Mouse (Mus musculus): ENCODE data around the gene Gtf3c6. TPM values are rescaled to one million over a fixed set of nuclear protein-coding genes. Genes with fewer than 3 reads are reported as not detected.

The Gtf3c6 gene
- 10 to 100 TPM; 19.2 to 20.1 TPM for total RNA-seq (2021)
- long read RNA-seq, experiment 1, transcript Gtf3c6-206 (6 exons, 2,526 nt): major isoform, 33 of 55 reads
- long read RNA-seq, experiment 1, transcript Gtf3c6-201 (6 exons, 887 nt): minor isoform, 12 of 55 reads
- long read RNA-seq, experiment 1, partial matches to known transcripts: 0 of 55 reads
- long read RNA-seq, experiment 1, other reads (novel, unspliced or antisense): 8 of 55 reads
- long read RNA-seq, experiment 2, transcript Gtf3c6-201 (6 exons, 887 nt): minor isoform, 9 of 32 reads
- long read RNA-seq, experiment 2, transcript Gtf3c6-206 (6 exons, 2,526 nt): major isoform, 15 of 32 reads
- long read RNA-seq, experiment 2, partial matches to known transcripts: 0 of 32 reads
- long read RNA-seq, experiment 2, other reads (novel, unspliced or antisense): 7 of 32 reads

GRCm38 (mm10) chr10:40257414-40258255 lies at the start of gene Gtf3c6:
TSS of gene Gtf3c6 (minus strand) at chr10:40258108.
- intact Hi-C loops (cut with DNase I): loop anchor here (2.0 kb wide), 1 partner anchor 269 kb away; no protein-coding TSS in a partner anchor
- DNase-seq: peak; percentile 89 to 91

DNA sequence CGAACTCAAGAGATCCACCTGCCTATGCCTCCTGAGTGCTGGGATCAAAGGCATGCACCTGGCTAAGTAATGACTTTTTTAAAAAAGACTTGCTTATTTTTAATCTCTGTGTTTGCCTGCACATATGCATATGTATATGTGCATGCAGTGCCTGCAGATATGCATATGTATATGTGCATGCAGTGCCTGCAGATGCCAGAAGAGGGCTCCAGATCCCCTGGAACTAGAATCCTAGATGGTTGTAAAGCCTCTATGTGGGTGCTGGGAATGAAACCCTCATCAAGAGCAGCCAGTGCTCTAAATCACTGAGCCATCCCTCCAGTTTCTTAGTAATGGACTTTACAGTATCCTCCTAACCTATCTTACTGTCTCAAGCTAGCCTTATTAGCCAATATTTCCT lies 48.1 kb upstream of the Gtf3c6 start:
- intact Hi-C loops (cut with DNase I): no loop called here
- no peak for DNase-seq

GRCm38 (mm10) chr10:40302140-40302985 lies 44.5 kb upstream of the Gtf3c6 start, which contains the start of gene Amd1:
TSS of gene Amd1 (minus strand) at chr10:40302186.
- intact Hi-C loops (cut with DNase I): loop anchor here (2.0 kb wide), 1 partner anchor 46 kb away; no protein-coding TSS in a partner anchor
- peak; percentile 100 for DNase-seq

GRCm38 (mm10) chr10:40301181-40302075 lies 43.5 kb upstream of the Gtf3c6 start:
- peak in 1 of 2 experiments; percentile 45 for DNase-seq
- intact Hi-C loops (cut with DNase I): loop anchor here (2.0 kb wide), 1 partner anchor 47 kb away; no protein-coding TSS in a partner anchor

GRCm38 (mm10) chr10:40300648-40301171 lies 42.8 kb upstream of the Gtf3c6 start:
- intact Hi-C loops (cut with DNase I): no loop called here
- peak; percentile 73 to 76 for DNase-seq

DNA sequence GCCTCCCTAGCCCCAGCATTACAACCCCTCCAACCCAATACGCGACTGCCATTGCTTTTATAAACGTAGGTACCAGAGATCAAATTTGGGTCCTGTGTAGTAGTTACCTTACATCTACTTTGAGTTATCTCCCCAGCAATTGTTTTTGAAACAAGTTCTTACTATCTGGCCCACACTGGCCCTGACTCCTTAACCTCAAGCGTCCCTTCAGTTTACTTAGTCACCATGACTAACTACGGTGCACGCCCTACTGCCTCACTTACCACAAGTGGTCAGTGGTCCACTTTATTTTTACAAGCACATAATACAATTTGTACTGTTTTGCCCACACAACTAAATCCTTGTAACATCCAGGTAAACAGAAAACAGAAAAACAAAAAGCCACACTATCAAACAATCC lies 34.7 kb upstream of the Gtf3c6 start:
- intact Hi-C loops (cut with DNase I): no loop called here
- DNase-seq: no peak

GRCm38 (mm10) chr10:40286767-40287166 lies 28.9 kb upstream of the Gtf3c6 start:
- intact Hi-C loops (cut with DNase I): no loop called here
- DNase-seq: no peak

DNA sequence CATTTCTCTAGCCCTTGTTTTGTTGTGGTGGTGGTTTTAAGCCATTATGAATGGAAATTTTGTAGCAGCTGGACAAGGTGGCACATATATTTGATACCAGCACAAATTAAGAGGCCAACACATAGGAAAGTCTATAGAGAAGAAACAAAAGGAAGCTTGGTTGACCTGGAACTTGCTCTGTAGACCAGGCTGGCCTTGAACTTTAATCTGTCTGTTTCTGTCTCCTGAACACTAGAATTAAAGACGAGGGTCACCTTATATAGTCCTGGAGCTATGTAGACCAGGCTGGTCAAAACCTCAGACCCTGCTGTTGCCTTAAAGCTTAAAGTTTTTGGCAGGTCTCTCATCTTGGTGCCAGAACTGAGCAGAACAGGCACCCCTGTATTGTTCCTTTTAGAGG lies 27.7 kb upstream of the Gtf3c6 start:
- intact Hi-C loops (cut with DNase I): no loop called here
- DNase-seq: no peak

DNA sequence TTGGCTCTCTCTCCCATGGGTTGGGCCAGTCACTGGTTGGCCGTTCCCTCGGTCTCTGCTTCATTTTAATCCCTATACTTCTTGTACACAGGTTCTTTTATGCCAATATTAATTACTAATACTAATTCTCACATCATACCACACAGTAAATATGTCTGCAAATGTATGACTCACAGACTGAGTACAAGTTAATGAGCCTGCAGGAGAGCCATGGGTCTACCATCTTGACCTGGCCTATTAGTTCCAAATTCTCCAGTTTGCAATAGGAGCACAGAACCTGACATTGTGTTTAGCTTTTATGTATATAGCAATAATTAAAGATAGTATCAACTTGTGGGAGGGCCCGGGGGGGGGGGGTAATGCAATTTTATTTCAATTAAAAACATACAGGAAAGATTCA lies 27.1 kb upstream of the Gtf3c6 start:
- intact Hi-C loops (cut with DNase I): no loop called here
- no peak for DNase-seq

DNA sequence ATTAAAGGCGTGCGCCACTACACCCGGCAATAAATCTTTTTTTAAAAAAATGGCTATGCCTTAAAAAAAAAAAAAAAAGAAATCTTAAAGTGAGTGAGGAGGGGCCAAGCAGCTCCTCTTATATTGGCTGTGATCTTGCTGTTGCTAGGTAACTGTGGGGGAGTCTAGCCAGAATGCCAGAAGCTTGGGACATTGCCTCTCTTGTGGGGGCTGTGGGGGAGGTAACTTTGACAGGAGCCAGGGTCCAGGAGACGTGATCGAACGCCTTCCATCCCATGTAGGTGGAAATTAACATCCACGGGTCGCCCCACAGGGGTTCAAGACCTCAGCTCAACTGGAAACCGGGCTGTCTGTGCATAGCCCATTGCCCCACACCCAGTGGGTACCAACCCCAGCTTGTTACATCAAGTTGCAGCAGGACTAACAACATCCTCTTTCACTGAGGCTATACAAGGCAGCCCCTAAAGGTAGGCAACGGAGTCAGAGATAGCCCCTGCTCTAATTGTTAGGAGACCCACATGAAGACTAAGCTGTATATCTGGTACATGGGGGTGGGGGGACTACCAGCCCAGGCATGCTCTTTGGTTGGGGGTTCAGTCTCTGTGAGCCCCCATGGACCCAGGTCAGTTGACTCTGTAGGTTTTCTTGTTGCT lies 26.4 kb upstream of the Gtf3c6 start:
- no peak for DNase-seq
- intact Hi-C loops (cut with DNase I): no loop called here

GRCm38 (mm10) chr10:40283636-40284035 lies 25.7 kb upstream of the Gtf3c6 start:
- DNase-seq: no peak
- intact Hi-C loops (cut with DNase I): no loop called here

- intact Hi-C loops (cut with DNase I): no loop called here
- DNase-seq: no peak
Measured at GRCm38 (mm10) chr10:40281565-40281964, 23.7 kb upstream of the Gtf3c6 start.

- intact Hi-C loops (cut with DNase I): no loop called here
- DNase-seq: no peak
Measured at GRCm38 (mm10) chr10:40278317-40278716, 20.4 kb upstream of the Gtf3c6 start.

GRCm38 (mm10) chr10:40275991-40276390 lies 18.1 kb upstream of the Gtf3c6 start:
- intact Hi-C loops (cut with DNase I): no loop called here
- DNase-seq: no peak

- intact Hi-C loops (cut with DNase I): no loop called here
- no peak for DNase-seq
Measured at GRCm38 (mm10) chr10:40273938-40274337, 16.0 kb upstream of the Gtf3c6 start.

DNA sequence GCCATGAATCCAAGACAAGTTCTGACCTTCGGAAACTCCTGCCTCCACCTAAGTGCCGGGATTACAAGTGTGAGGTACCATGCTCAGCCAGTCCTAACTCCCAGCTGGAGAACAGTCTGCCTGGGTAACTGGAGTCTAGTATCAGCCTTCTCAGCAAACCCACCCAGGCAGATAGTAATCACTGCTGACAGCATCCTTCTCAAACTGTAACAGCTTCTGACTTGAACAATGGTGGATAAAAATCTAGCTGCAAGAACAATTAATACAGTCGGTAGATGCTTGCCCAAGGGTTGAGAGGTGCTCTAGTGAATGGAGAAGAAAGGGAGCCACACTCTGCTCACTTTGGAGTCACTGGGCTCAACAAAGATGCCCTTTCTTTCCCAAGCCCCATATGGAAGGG lies 13.3 kb upstream of the Gtf3c6 start:
- intact Hi-C loops (cut with DNase I): no loop called here
- DNase-seq: no peak

- intact Hi-C loops (cut with DNase I): loop anchor here (5.0 kb wide), 2 partner anchors 32 to 82 kb away; no protein-coding TSS in a partner anchor
- DNase-seq: no peak
Measured at GRCm38 (mm10) chr10:40264920-40265319, 7.0 kb upstream of the Gtf3c6 start.

- intact Hi-C loops (cut with DNase I): loop anchor here (5.0 kb wide), 2 partner anchors 34 to 84 kb away; no protein-coding TSS in a partner anchor
Measured at GRCm38 (mm10) chr10:40263691-40264090, 5.8 kb upstream of the Gtf3c6 start.

More at GRCm38 (mm10) chr10:40263691-40264090, 5.8 kb upstream of the Gtf3c6 start:
- DNase-seq: no peak
